Mouse (Mus musculus): ENCODE data around the gene Tomm70a.

- TF ChIP-seq CTCF (IDR thresholded peaks at IDR 0.05; ENCODE audit: low read depth, low read length) (no peak), POLR2A (IDR thresholded peaks at IDR 0.05; ENCODE audit: borderline replicate concordance, low read depth, low read length) (no peak)
These were observed 23.2 kb downstream of the Tomm70a start for GRCm38 (mm10) chr16:57144741-57145140.

All from bone marrow macrophage, adult 2 months (primary cell).